Mouse (Mus musculus): Measurements from ENCODE around the gene Defa22.
"Not testable (repeated sequence)": the region's sequence is repeated elsewhere in the genome, so short reads cannot be mapped to it uniquely, and the experiment has no call there.

Gene Defa22

DNA sequence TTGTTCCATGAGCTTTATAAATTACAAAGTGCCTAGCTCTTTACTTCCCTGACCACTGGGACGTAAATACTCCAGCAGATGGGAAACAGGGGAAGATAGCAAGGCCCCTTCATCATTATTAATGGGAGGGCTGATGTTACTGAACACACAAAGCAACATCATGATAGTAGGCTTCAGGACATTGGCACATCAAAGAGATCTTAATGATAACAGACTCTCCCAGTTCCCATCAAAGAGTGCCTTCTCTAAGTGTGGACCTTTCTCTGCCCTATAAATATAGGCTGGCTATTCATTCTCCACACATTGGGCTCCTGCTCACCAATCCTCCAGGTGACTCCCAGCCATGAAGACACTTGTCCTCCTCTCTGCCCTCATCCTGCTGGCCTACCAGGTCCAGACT is at the start of gene Defa22:
Gene Defa22, plus strand, starts transcription at position 301 of the 400 bp plus-strand sequence.
- not testable (repeated sequence) for DNase-seq (ENCODE audit: low spot score)

GRCm38 (mm10) chr8:21134342-21134741 is 27.7 kb upstream of the Defa22 start, which contains the start of gene Defa30:
Defa30 (plus strand) TSS chr8:21134642.
- DNase-seq (ENCODE audit: low spot score) = not testable (repeated sequence)

GRCm38 (mm10) chr8:21191314-21191713 is 29.2 kb downstream of the Defa22 start, which contains the start of gene Defa31:
Defa31 (plus strand) TSS chr8:21191614.
- not testable (repeated sequence) for DNase-seq (ENCODE audit: low spot score)

- DNase-seq (ENCODE audit: low spot score) = not testable (repeated sequence)
Measured at GRCm38 (mm10) chr8:21201261-21201660, 39.2 kb downstream of the Defa22 start, which contains the start of gene Gm15293. Gm15293 (plus strand) TSS chr8:21201561.

Measured in spleen, adult 12 weeks (tissue).